Mouse (Mus musculus) retina, postnatal 1 day (tissue): ENCODE measurements at regions not wholly inside any gene's neighbourhood (a gene's known extent, or its start where the extent isn't known, plus 50 kb on each side); places are given as distances from the start of the nearest gene placed in this dataset.

Experiments
- DNase-seq: peaks from one replicate; pipeline ENCODE4 v3.0.0-alpha.2; 2012

- no peak for DNase-seq
These were observed 197.2 kb upstream of the 1810046K07Rik start for GRCm38 (mm10) chr9:51525906-51526305.

GRCm38 (mm10) chr9:51538894-51539293, 210.2 kb upstream of the 1810046K07Rik start:
- no peak for DNase-seq

- DNase-seq, result no peak
These were observed 213.2 kb upstream of the 1810046K07Rik start for GRCm38 (mm10) chr9:51541940-51542339.

GRCm38 (mm10) chr9:51572040-51572439, 193.1 kb upstream of the Arhgap20 start:
- DNase-seq, result no peak

GRCm38 (mm10) chr9:51581601-51582000, 183.5 kb upstream of the Arhgap20 start:
- no peak for DNase-seq

- DNase-seq, result no peak
These were observed 171.4 kb upstream of the Arhgap20 start for GRCm38 (mm10) chr9:51593707-51594106.

- DNase-seq, result peak; percentile 12
These were observed 166.4 kb upstream of the Arhgap20 start for GRCm38 (mm10) chr9:51598706-51599105.

GRCm38 (mm10) chr9:51608158-51608557, 157.0 kb upstream of the Arhgap20 start:
- no peak for DNase-seq

- DNase-seq, result no peak
These were observed 156.3 kb upstream of the Arhgap20 start for GRCm38 (mm10) chr9:51608697-51609456.

GRCm38 (mm10) chr9:51626156-51626555, 139.0 kb upstream of the Arhgap20 start:
- no peak for DNase-seq

- no peak for DNase-seq
These were observed 129.0 kb upstream of the Arhgap20 start for GRCm38 (mm10) chr9:51636097-51636496.

- no peak for DNase-seq
These were observed 128.5 kb upstream of the Arhgap20 start for GRCm38 (mm10) chr9:51636559-51637127.

GRCm38 (mm10) chr9:51637131-51637920, 127.8 kb upstream of the Arhgap20 start:
- DNase-seq, result no peak

GRCm38 (mm10) chr9:51641706-51642105, 123.4 kb upstream of the Arhgap20 start:
- DNase-seq, result no peak

- DNase-seq, result no peak
These were observed 119.7 kb upstream of the Arhgap20 start for GRCm38 (mm10) chr9:51645426-51645825.

- DNase-seq, result peak; percentile 18
These were observed 111.5 kb upstream of the Arhgap20 start for GRCm38 (mm10) chr9:51653376-51654292.

- no peak for DNase-seq
These were observed 110.5 kb upstream of the Arhgap20 start for GRCm38 (mm10) chr9:51654645-51655044.

GRCm38 (mm10) chr9:51657796-51658195, 107.3 kb upstream of the Arhgap20 start:
- no peak for DNase-seq

GRCm38 (mm10) chr9:51660908-51661874, 103.9 kb upstream of the Arhgap20 start:
- no peak for DNase-seq

- DNase-seq, result no peak
These were observed 103.2 kb upstream of the Arhgap20 start for GRCm38 (mm10) chr9:51661911-51662310.

GRCm38 (mm10) chr9:51664353-51664752, 100.8 kb upstream of the Arhgap20 start:
- DNase-seq, result no peak
